In the genomic region with DNA sequence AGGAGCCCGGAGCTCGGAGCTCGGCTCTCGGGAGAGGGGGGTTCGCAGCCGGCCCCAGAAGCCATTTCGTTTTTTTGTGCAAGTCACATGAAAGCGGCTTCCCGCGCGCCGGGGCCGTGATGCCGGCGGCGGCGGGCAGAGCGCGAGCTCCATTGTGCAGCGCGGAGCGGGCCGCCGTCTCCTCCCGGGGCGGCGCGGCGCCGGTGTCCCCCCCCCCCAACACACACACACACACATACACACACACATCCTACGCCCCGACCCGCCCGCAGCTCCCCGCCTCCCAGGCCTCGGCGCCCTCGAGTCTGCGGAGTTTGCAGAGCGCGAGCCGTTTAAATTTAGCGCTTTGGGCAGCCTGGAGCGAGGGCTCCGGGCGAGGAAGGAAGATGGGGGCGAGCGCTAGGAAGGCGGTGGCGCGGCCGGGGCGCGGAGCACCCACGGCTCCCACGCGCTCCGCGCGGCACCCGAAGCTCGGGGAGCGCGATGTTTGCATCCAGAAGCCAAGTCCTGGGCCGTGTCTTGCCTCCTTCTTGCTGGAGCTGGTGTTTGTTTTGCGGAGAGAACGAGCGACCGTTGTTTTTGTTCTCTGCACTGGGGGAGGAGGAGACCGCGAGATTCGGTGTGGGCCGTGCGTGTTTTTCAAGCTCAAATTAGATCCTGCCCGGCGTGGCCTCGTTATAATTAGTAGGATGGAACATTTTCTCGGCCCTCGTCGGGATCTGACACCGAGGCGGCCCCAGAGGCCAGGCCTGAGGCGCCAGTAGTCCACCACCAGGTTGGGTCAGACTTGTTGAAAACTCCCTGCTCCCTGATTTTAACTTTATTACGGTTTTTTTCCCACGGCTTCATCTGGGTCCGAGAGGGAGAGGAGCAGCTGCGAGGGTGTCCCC, we compare ENCODE assay signal across 8 mouse cellular contexts. TPM values are rescaled to one million over a fixed set of nuclear protein-coding genes. Genes with fewer than 3 reads are reported as not detected.
DNase-seq lines count a peak whose midpoint lies in the region; ATAC-seq and TF ChIP-seq lines count a peak whose summit lies in the region.

No protein-coding gene starts in this region.

- no peak for TF ChIP-seq EP300 in stomach, postnatal 0 days (optimal IDR thresholded peaks at IDR 0.05)

- H3K4me3 ChIP-seq in embryonic facial prominence, embryonic 11.5 days (ENCODE audit: low read depth, low read length): peak overlapping the region; percentile 97
- H3K4me3 ChIP-seq in kidney, embryonic 14.5 days (ENCODE audit: low read length): peak overlapping the region; percentile 88
- peak overlapping the region; percentile 93 for H3K4me3 ChIP-seq in liver, embryonic 13.5 days (replicated peaks)
- peak overlapping the region; percentile 88 for H3K4me3 ChIP-seq in stomach, postnatal 0 days (ENCODE audit: low read depth, low read length)

- ATAC-seq in embryonic facial prominence, embryonic 11.5 days (replicated peaks; ENCODE audit: insufficient number of reproducible peaks, low FRiP score, low TSS enrichment, low read depth): peak; percentile 60
- peak; percentile 37 for ATAC-seq in kidney, embryonic 14.5 days (ENCODE audit: low FRiP score, low TSS enrichment)
- ATAC-seq in liver, embryonic 13.5 days (ENCODE audit: low read depth): peak; percentile 47; the same call in 1 of the 2 replicates
- peak; percentile 27 for ATAC-seq in stomach, postnatal 0 days (ENCODE audit: low FRiP score, low TSS enrichment)

- peak; percentile 52 to 64 for DNase-seq in urinary bladder, adult 18-20 months (ENCODE audit: low spot score in 2 of 2)
- no peak for DNase-seq in urinary bladder, postnatal 10 days (ENCODE audit: low spot score)
- DNase-seq in embryonic facial prominence, embryonic 11.5 days (ENCODE audit: low spot score): peak; percentile 69
- peak; percentile 46 to 50 for DNase-seq in heart, adult 9 months (ENCODE audit: low spot score in 2 of 2)
- DNase-seq in liver, embryonic 13.5 days: peak; percentile 26
- DNase-seq in neural tube, embryonic 10.5 days (ENCODE audit: extremely low spot score, low spot score): peak; percentile 77
- DNase-seq in stomach, postnatal 0 days (ENCODE audit: low spot score): peak; percentile 73

- no peaks in the 10 kb centered on the region for H3K27me3 ChIP-seq in embryonic facial prominence, embryonic 11.5 days (ENCODE audit: control insufficient read depth, insufficient read depth, low read length)
- no peaks in the 10 kb centered on the region for H3K27me3 ChIP-seq in kidney, embryonic 14.5 days (ENCODE audit: control insufficient read depth, insufficient read depth, low read length)
- H3K27me3 ChIP-seq in liver, embryonic 13.5 days: no peaks in the 10 kb centered on the region
- H3K27me3 ChIP-seq in stomach, postnatal 0 days (ENCODE audit: control insufficient read depth, insufficient read depth, low read length): no peaks in the 10 kb centered on the region

- no peak for TF ChIP-seq CTCF in stomach, postnatal 0 days (IDR thresholded peaks at IDR 0.05; ENCODE audit: low read depth)

- H3K9me3 ChIP-seq in embryonic facial prominence, embryonic 11.5 days (replicated peaks; ENCODE audit: control insufficient read depth, low read length): no peaks in the 10 kb centered on the region
- no peaks in the 10 kb centered on the region for H3K9me3 ChIP-seq in kidney, embryonic 14.5 days (ENCODE audit: control insufficient read depth, low read length)
- H3K9me3 ChIP-seq in liver, embryonic 13.5 days (replicated peaks): no peaks in the 10 kb centered on the region
- H3K9me3 ChIP-seq in stomach, postnatal 0 days (ENCODE audit: control insufficient read depth, low read length): no peaks in the 10 kb centered on the region

- under 1% methylated on average over 78 of the region's 87 CpGs for WGBS in embryonic facial prominence, embryonic 11.5 days
- WGBS in kidney, embryonic 14.5 days: under 1% methylated on average over 80 of the region's 87 CpGs
- under 1% methylated on average over 78 of the region's 87 CpGs for WGBS in liver, embryonic 13.5 days (ENCODE audit: insufficient replicate concordance)
- under 1% methylated on average over 61 of the region's 87 CpGs for WGBS in stomach, postnatal 0 days

- peak overlapping the region; percentile 99 for H3K9ac ChIP-seq in embryonic facial prominence, embryonic 11.5 days (replicated peaks; ENCODE audit: low read length)
- H3K9ac ChIP-seq in kidney, embryonic 14.5 days (ENCODE audit: low read depth, low read length): peak overlapping the region; percentile 98
- peak overlapping the region; percentile 92 for H3K9ac ChIP-seq in liver, embryonic 13.5 days
- H3K9ac ChIP-seq in stomach, postnatal 0 days (ENCODE audit: low read length): peak overlapping the region; percentile 87

- H3K27ac ChIP-seq in embryonic facial prominence, embryonic 11.5 days (replicated peaks; ENCODE audit: low read depth, low read length): peak overlapping the region; percentile 99
- H3K27ac ChIP-seq in kidney, embryonic 14.5 days (ENCODE audit: low read depth, low read length): peak overlapping the region; percentile 99
- H3K27ac ChIP-seq in liver, embryonic 13.5 days: peak overlapping the region; percentile 88
- peak overlapping the region; percentile 96 for H3K27ac ChIP-seq in stomach, postnatal 0 days (replicated peaks)

- peak overlapping the region; percentile 90 for H3K4me2 ChIP-seq in embryonic facial prominence, embryonic 11.5 days (ENCODE audit: low read depth, low read length)
- peak overlapping the region; percentile 80 for H3K4me2 ChIP-seq in kidney, embryonic 14.5 days (replicated peaks; ENCODE audit: low read depth, low read length)
- H3K4me2 ChIP-seq in liver, embryonic 13.5 days: peak overlapping the region; percentile 97
- H3K4me2 ChIP-seq in stomach, postnatal 0 days (replicated peaks; ENCODE audit: low read depth): peak overlapping the region; percentile 93

- no peaks in the 10 kb centered on the region for H3K36me3 ChIP-seq in embryonic facial prominence, embryonic 11.5 days (replicated peaks; ENCODE audit: control insufficient read depth, insufficient read depth, low read depth, low read length)
- peaks cover 5% of the 10 kb centered on the region; the same call in 1 of the 2 replicates for H3K36me3 ChIP-seq in kidney, embryonic 14.5 days (ENCODE audit: control insufficient read depth, insufficient read depth, low read length)
- no peaks in the 10 kb centered on the region for H3K36me3 ChIP-seq in liver, embryonic 13.5 days
- H3K36me3 ChIP-seq in stomach, postnatal 0 days (ENCODE audit: control insufficient read depth, insufficient read depth, low read length): no peaks in the 10 kb centered on the region

- peaks cover 6% of the 10 kb centered on the region; the same call in 1 of the 2 replicates for H3K4me1 ChIP-seq in embryonic facial prominence, embryonic 11.5 days (ENCODE audit: control insufficient read depth, insufficient read depth, low read length)
- H3K4me1 ChIP-seq in kidney, embryonic 14.5 days (ENCODE audit: control insufficient read depth, insufficient read depth, low read length): peaks cover 19% of the 10 kb centered on the region
- H3K4me1 ChIP-seq in liver, embryonic 13.5 days (replicated peaks): peaks cover 49% of the 10 kb centered on the region
- 0 out of 2 replicates have a peak, but pooled peaks cover 2% of the 10 kb centered on the region for H3K4me1 ChIP-seq in stomach, postnatal 0 days (replicated peaks; ENCODE audit: control insufficient read depth, insufficient read depth)

RNA-seq across cellular contexts. Expression of a gene that starts 1.6 kb away (rescaled TPM):
- 39.0 and 39.5 TPM in 2 replicates for polyA plus RNA-seq in embryonic facial prominence, embryonic 11.5 days (2014; fragmentation: Nextera tagmentation; extraction: Ambion mirVana)
- polyA plus RNA-seq in kidney, embryonic 14.5 days (2014; fragmentation: Nextera tagmentation; extraction: Ambion mirVana): 39.4 and 43.2 TPM in 2 replicates
- polyA plus RNA-seq in liver, embryonic 13.5 days (2015; fragmentation: Nextera tagmentation; extraction: Ambion mirVana): 6.6 and 7.9 TPM in 2 replicates
- polyA plus RNA-seq in stomach, postnatal 0 days (2015; fragmentation: Nextera tagmentation; extraction: Ambion mirVana): 5.9 and 6.4 TPM in 2 replicates

RNA-seq across cellular contexts. Expression of a gene that starts 49.4 kb away (rescaled TPM):
- 13.9 and 14.0 TPM in 2 replicates for polyA plus RNA-seq in embryonic facial prominence, embryonic 11.5 days (2014; fragmentation: Nextera tagmentation; extraction: Ambion mirVana)
- polyA plus RNA-seq in kidney, embryonic 14.5 days (2014; fragmentation: Nextera tagmentation; extraction: Ambion mirVana): 13.4 and 26.6 TPM in 2 replicates
- 3.2 and 3.6 TPM in 2 replicates for polyA plus RNA-seq in liver, embryonic 13.5 days (2015; fragmentation: Nextera tagmentation; extraction: Ambion mirVana)
- 10.5 and 13.2 TPM in 2 replicates for polyA plus RNA-seq in stomach, postnatal 0 days (2015; fragmentation: Nextera tagmentation; extraction: Ambion mirVana)
